Mouse (Mus musculus) forebrain, embryonic 14.5 days (tissue): ENCODE results near the gene Cep250. TPM values are rescaled to one million over a fixed set of nuclear protein-coding genes. Genes with fewer than 3 reads are reported as not detected.
"Not testable (repeated sequence)": the region's sequence is repeated elsewhere in the genome, so short reads cannot be mapped to it uniquely, and the experiment has no call there.

Experiments used
- ATAC-seq: fragments of 200-750 bp; cut with Nextera tagmentation; 2 replicates; pipeline ENCODE4 v1.8.0; 2017; ENCODE audit warnings: mild to moderate bottlenecking, moderate library complexity
- DNase-seq: peaks from one replicate; pipeline ENCODE4 v3.0.0-alpha.2; 2015; ENCODE audit warnings: low spot score
- H3K27ac ChIP-seq: fragments of 300-500 bp; sonication (generic); 2 replicates; pipeline ENCODE4 v1.5.1; 2014; ENCODE audit warnings: low read depth, mild to moderate bottlenecking, control low read depth, low read length, moderate library complexity
- H3K27me3 ChIP-seq: fragments of 300-500 bp; sonication (generic); replicated peaks from 2 replicates; pipeline ENCODE4 v1.6.1; 2014; ENCODE audit warnings: low read length, control low read depth, mixed read lengths; ENCODE audit not compliant: control insufficient read depth, insufficient read depth
- H3K36me3 ChIP-seq: fragments of 300-500 bp; sonication (generic); 2 replicates; pipeline ENCODE4 v1.6.1; 2014; ENCODE audit warnings: low read length, control low read depth; ENCODE audit not compliant: control insufficient read depth, insufficient read depth
- H3K4me1 ChIP-seq: fragments of 300-500 bp; sonication (generic); 2 replicates; pipeline ENCODE4 v1.6.1; 2014; ENCODE audit warnings: antibody characterized with exemption, low read length, control low read depth; ENCODE audit not compliant: control insufficient read depth, insufficient read depth
- H3K4me2 ChIP-seq: fragments of 300-500 bp; sonication (generic); 2 replicates; pipeline ENCODE4 v1.6.1; 2014; ENCODE audit warnings: mild to moderate bottlenecking, control low read depth, low read length
- H3K4me3 ChIP-seq: fragments of 300-500 bp; sonication (generic); 2 replicates; pipeline ENCODE4 v1.5.1; 2014; ENCODE audit warnings: low read depth, low read length, control low read depth
- H3K9ac ChIP-seq: fragments of 300-500 bp; sonication (generic); 2 replicates; pipeline ENCODE4 v1.6.1; 2014; ENCODE audit warnings: mild to moderate bottlenecking, low read length, control low read depth, moderate library complexity
- H3K9me3 ChIP-seq: fragments of 300-500 bp; sonication (generic); replicated peaks from 2 replicates; pipeline ENCODE4 v1.6.1; 2016; ENCODE audit warnings: low read length, control low read depth, mixed read lengths; ENCODE audit not compliant: control insufficient read depth
- WGBS: fragments of 180-500 bp; shearing (Covaris S2); extraction: QIAGEN DNeasy Blood & Tissue Kit; methylation state at CpG from one replicate; pipeline ENCODE4 v1.1.7; 2014; 5-methylcytosine and 5-hydroxymethylcytosine counted together
- polyA plus RNA-seq: library from polyadenylated mRNA; unstranded; fragments of >200 nt; fragmentation: Nextera tagmentation; extraction: Ambion mirVana; gene quantifications from 2 replicates; pipeline ENCODE4 v1.2.1, GENCODE M21; 2014

The Cep250 gene
- polyA plus RNA-seq = 7.0 and 9.7 TPM in 2 replicates

GRCm38 (mm10) chr2:155956134-155957059, at the start of gene Cep250:
Gene Cep250, plus strand, starts transcription at chr2:155956458.
- Histone ChIP-seq H3K4me2 (peak within 1 kb of the TSS; percentile 63), H3K4me1 (peaks cover 4% of the 10 kb centered on the region; the same call in 1 of the 2 replicates), H3K36me3 (no peaks in the 10 kb centered on the region), H3K27ac (peak within 1 kb of the TSS; percentile 89), H3K27me3 (no peaks in the 10 kb centered on the region), H3K4me3 (peak within 1 kb of the TSS; percentile 93), H3K9me3 (no peaks in the 10 kb centered on the region), H3K9ac (peak within 1 kb of the TSS; percentile 96)
- ATAC-seq (peak; percentile 97), DNase-seq (peak; percentile 95)
- under 1% methylated on average over 58 of the region's 59 CpGs for WGBS

- 91% methylated on average over 6 of the region's 6 CpGs for WGBS
- Histone ChIP-seq H3K27me3 (no peaks in the 10 kb centered on the region), H3K27ac (no peak overlapping the region), H3K36me3 (peaks cover 42% of the 10 kb centered on the region), H3K9me3 (no peaks in the 10 kb centered on the region), H3K4me1 (no peaks in the 10 kb centered on the region), H3K4me3 (no peak overlapping the region), H3K4me2 (no peak overlapping the region), H3K9ac (no peak overlapping the region)
- DNase-seq = no peak
- no peak for ATAC-seq
These were observed 41.6 kb upstream of the Cep250 start for GRCm38 (mm10) chr2:155914684-155915083.

GRCm38 (mm10) chr2:155923143-155923542, 33.1 kb upstream of the Cep250 start:
- ATAC-seq (no peak), DNase-seq (no peak)
- 96% methylated on average over 7 of the region's 7 CpGs for WGBS
- H3K36me3 ChIP-seq = peaks cover 12% of the 10 kb centered on the region; the same call in 1 of the 2 replicates
- H3K4me3 ChIP-seq = no peak overlapping the region
- H3K9me3 ChIP-seq = no peaks in the 10 kb centered on the region
- H3K27ac ChIP-seq = no peak overlapping the region
- H3K27me3 ChIP-seq = no peaks in the 10 kb centered on the region
- H3K9ac ChIP-seq = no peak overlapping the region
- H3K4me2 ChIP-seq = no peak overlapping the region
- no peaks in the 10 kb centered on the region for H3K4me1 ChIP-seq

GRCm38 (mm10) chr2:155925213-155925612, 31.0 kb upstream of the Cep250 start:
- not testable (repeated sequence) for H3K4me2 ChIP-seq, ATAC-seq, H3K4me1 ChIP-seq, H3K36me3 ChIP-seq, H3K27ac ChIP-seq, H3K27me3 ChIP-seq, H3K9me3 ChIP-seq, DNase-seq, H3K4me3 ChIP-seq, H3K9ac ChIP-seq
- WGBS = 98% methylated on average over 6 of the region's 6 CpGs

- ATAC-seq (no peak), DNase-seq (peak; percentile 17)
- Histone ChIP-seq H3K36me3 (peaks cover 3% of the 10 kb centered on the region; the same call in 1 of the 2 replicates), H3K27me3 (no peaks in the 10 kb centered on the region), H3K4me1 (peaks cover 11% of the 10 kb centered on the region), H3K9me3 (no peaks in the 10 kb centered on the region), H3K4me2 (peak overlapping the region; percentile 57), H3K4me3 (peak overlapping the region; percentile 59), H3K27ac (no peak overlapping the region), H3K9ac (no peak overlapping the region)
- 80% methylated on average over 7 of the region's 7 CpGs for WGBS
These were observed 27.4 kb upstream of the Cep250 start for GRCm38 (mm10) chr2:155928711-155929345.

- ATAC-seq = peak; percentile 98
These were observed 26.5 kb upstream of the Cep250 start, which contains the start of gene Uqcc1 for GRCm38 (mm10) chr2:155929531-155930442. Gene Uqcc1, minus strand, starts transcription at chr2:155930310.

GRCm38 (mm10) chr2:155939897-155940529, 16.2 kb upstream of the Cep250 start:
- no peak overlapping the region for H3K4me2 ChIP-seq
- no peaks in the 10 kb centered on the region for H3K27me3 ChIP-seq
- H3K9ac ChIP-seq = no peak overlapping the region
- WGBS = 78% methylated on average over 7 of the region's 7 CpGs
- no peaks in the 10 kb centered on the region for H3K36me3 ChIP-seq
- no peak for DNase-seq
- no peak overlapping the region for H3K27ac ChIP-seq
- no peaks in the 10 kb centered on the region for H3K9me3 ChIP-seq
- ATAC-seq = no peak
- H3K4me1 ChIP-seq = peaks cover 9% of the 10 kb centered on the region; the same call in 1 of the 2 replicates
- no peak overlapping the region for H3K4me3 ChIP-seq

More at GRCm38 (mm10) chr2:155929531-155930442, 26.5 kb upstream of the Cep250 start, which contains the start of gene Uqcc1:
- no peaks in the 10 kb centered on the region for H3K9me3 ChIP-seq
- H3K4me1 ChIP-seq = peaks cover 11% of the 10 kb centered on the region
- WGBS = under 1% methylated on average over 38 of the region's 38 CpGs
- H3K4me2 ChIP-seq = peak within 1 kb of the TSS; percentile 57
- H3K27ac ChIP-seq = peak within 1 kb of the TSS; percentile 84
- DNase-seq = peak; percentile 98
- H3K4me3 ChIP-seq = peak within 1 kb of the TSS; percentile 59
- no peaks in the 10 kb centered on the region for H3K27me3 ChIP-seq
- H3K9ac ChIP-seq = peak within 1 kb of the TSS; percentile 71
- no peaks in the 10 kb centered on the region for H3K36me3 ChIP-seq

- no peak for ATAC-seq
- Histone ChIP-seq H3K4me3 (no peak within 1 kb of the TSS), H3K27me3 (no peaks in the 10 kb centered on the region), H3K9me3 (no peaks in the 10 kb centered on the region), H3K27ac (no peak within 1 kb of the TSS), H3K36me3 (no peaks in the 10 kb centered on the region), H3K4me1 (peaks cover 9% of the 10 kb centered on the region; the same call in 1 of the 2 replicates), H3K9ac (no peak within 1 kb of the TSS), H3K4me2 (no peak within 1 kb of the TSS)
- DNase-seq = no peak
- WGBS = 86% methylated on average over 3 of the region's 3 CpGs
These were observed 15.6 kb upstream of the Cep250 start, which contains the start of gene Gm15557 for GRCm38 (mm10) chr2:155940681-155941080. Gene Gm15557, plus strand, starts transcription at chr2:155940728.
